Mouse (Mus musculus) neural tube, embryonic 11.5 days (tissue): ENCODE measurements around the gene Cpne1. TPM values are rescaled to one million over a fixed set of nuclear protein-coding genes. Genes with fewer than 3 reads are reported as not detected.

Experiments used
- ATAC-seq: fragments of 200-750 bp; cut with Nextera tagmentation; 2 replicates; pipeline ENCODE4 v1.8.0; 2017; ENCODE audit warnings: moderate number of reproducible peaks, mild to moderate bottlenecking, moderate TSS enrichment, moderate library complexity; ENCODE audit not compliant: insufficient read depth, low FRiP score, low TSS enrichment
- DNase-seq: peaks from one replicate; pipeline ENCODE4 v3.0.0-alpha.2; 2015; ENCODE audit warnings: low spot score
- H3K27ac ChIP-seq: fragments of 300-500 bp; sonication (generic); 2 replicates; pipeline ENCODE4 v1.5.1; 2014; ENCODE audit warnings: low read depth, mild to moderate bottlenecking, low read length
- H3K27me3 ChIP-seq: fragments of 300-500 bp; sonication (generic); 2 replicates; pipeline ENCODE4 v1.6.1; 2014; ENCODE audit warnings: mild to moderate bottlenecking, low read length, mixed read lengths; ENCODE audit not compliant: control insufficient read depth, insufficient read depth
- H3K36me3 ChIP-seq: fragments of 300-500 bp; sonication (generic); 2 replicates; pipeline ENCODE4 v1.6.1; 2014; ENCODE audit warnings: mild to moderate bottlenecking, low read length, moderate library complexity, mixed read lengths; ENCODE audit not compliant: control insufficient read depth, insufficient read depth
- H3K4me1 ChIP-seq: fragments of 300-500 bp; sonication (generic); 2 replicates; pipeline ENCODE4 v1.6.1; 2014; ENCODE audit warnings: low read length, mixed read lengths; ENCODE audit not compliant: control insufficient read depth, insufficient read depth
- H3K4me2 ChIP-seq: fragments of 300-500 bp; sonication (generic); 2 replicates; pipeline ENCODE4 v1.6.1; 2014; ENCODE audit warnings: low read depth, mild to moderate bottlenecking, moderate library complexity
- H3K4me3 ChIP-seq: fragments of 300-500 bp; sonication (generic); 2 replicates; pipeline ENCODE4 v1.5.1; 2014; ENCODE audit warnings: low read depth, low read length
- H3K9ac ChIP-seq: fragments of 300-500 bp; sonication (generic); 2 replicates; pipeline ENCODE4 v1.6.1; 2014; ENCODE audit warnings: mild to moderate bottlenecking, low read length
- H3K9me3 ChIP-seq: fragments of 300-500 bp; sonication (generic); 2 replicates; pipeline ENCODE4 v1.6.1; 2016; ENCODE audit warnings: low read length; ENCODE audit not compliant: control insufficient read depth
- WGBS: fragments of 180-500 bp; shearing (Covaris S2); extraction: QIAGEN DNeasy Blood & Tissue Kit; methylation state at CpG from one replicate; pipeline ENCODE4 v1.1.7; 2014; 5-methylcytosine and 5-hydroxymethylcytosine counted together
- polyA plus RNA-seq: library from polyadenylated mRNA; unstranded; fragments of >200 nt; fragmentation: Nextera tagmentation; extraction: Ambion mirVana; gene quantifications from 2 replicates; pipeline ENCODE4 v1.2.1, GENCODE M21; 2014

Gene Cpne1
- 42.7 and 53.7 TPM in 2 replicates for polyA plus RNA-seq

GRCm38 (mm10) chr2:156111358-156112079 lies at the start of gene Cpne1, which contains the start of gene Rbm12:
Gene Cpne1 (minus strand): TSS chr2:156111965.
Gene Rbm12 (minus strand): TSS chr2:156111978.
- H3K4me2 ChIP-seq: peak within 1 kb of the TSS; percentile 86
- ATAC-seq: peak; percentile 86

GRCm38 (mm10) chr2:156151538-156151937 lies 39.8 kb upstream of the Cpne1 start:
- no peaks in the 10 kb centered on the region for H3K4me1 ChIP-seq
- H3K4me2 ChIP-seq: no peak overlapping the region
- no peaks in the 10 kb centered on the region for H3K9me3 ChIP-seq
- no peak overlapping the region for H3K9ac ChIP-seq
- peaks cover 14% of the 10 kb centered on the region for H3K36me3 ChIP-seq
- H3K27me3 ChIP-seq: no peaks in the 10 kb centered on the region
- DNase-seq (no peak), ATAC-seq (no peak)
- H3K27ac ChIP-seq: no peak overlapping the region
- no peak overlapping the region for H3K4me3 ChIP-seq

More at GRCm38 (mm10) chr2:156111358-156112079, at the start of gene Cpne1, which contains the start of gene Rbm12:
- peak; percentile 96 for DNase-seq
- Histone ChIP-seq H3K9me3 (no peaks in the 10 kb centered on the region), H3K27me3 (no peaks in the 10 kb centered on the region), H3K4me1 (peaks cover 8% of the 10 kb centered on the region), H3K27ac (peak within 1 kb of the TSS; percentile 92), H3K9ac (peak within 1 kb of the TSS; percentile 99), H3K36me3 (no peaks in the 10 kb centered on the region), H3K4me3 (peak within 1 kb of the TSS; percentile 81)
- WGBS: under 1% methylated on average over 73 of the region's 74 CpGs

GRCm38 (mm10) chr2:156147316-156147915 lies 35.7 kb upstream of the Cpne1 start:
- H3K27ac ChIP-seq: no peak overlapping the region
- H3K9me3 ChIP-seq: no peaks in the 10 kb centered on the region
- H3K4me3 ChIP-seq: no peak overlapping the region
- 0 out of 2 replicates have a peak, but pooled peaks cover 4% of the 10 kb centered on the region for H3K4me1 ChIP-seq
- peaks cover 14% of the 10 kb centered on the region for H3K36me3 ChIP-seq
- DNase-seq (no peak), ATAC-seq (no peak)
- no peak overlapping the region for H3K9ac ChIP-seq
- H3K27me3 ChIP-seq: no peaks in the 10 kb centered on the region
- H3K4me2 ChIP-seq: no peak overlapping the region
- 93% methylated on average over 3 of the region's 3 CpGs for WGBS

GRCm38 (mm10) chr2:156146272-156146989 lies 34.7 kb upstream of the Cpne1 start:
- H3K4me2 ChIP-seq: no peak overlapping the region
- H3K36me3 ChIP-seq: peaks cover 14% of the 10 kb centered on the region
- H3K4me3 ChIP-seq: no peak overlapping the region
- H3K9ac ChIP-seq: no peak overlapping the region
- no peaks in the 10 kb centered on the region for H3K27me3 ChIP-seq
- no peak for DNase-seq
- no peaks in the 10 kb centered on the region for H3K9me3 ChIP-seq
- H3K27ac ChIP-seq: no peak overlapping the region
- 0 out of 2 replicates have a peak, but pooled peaks cover 4% of the 10 kb centered on the region for H3K4me1 ChIP-seq
- ATAC-seq: no peak
- 75% methylated on average over 5 of the region's 5 CpGs for WGBS

GRCm38 (mm10) chr2:156145486-156146130 lies 33.8 kb upstream of the Cpne1 start:
- Histone ChIP-seq H3K4me3 (no peak overlapping the region), H3K4me2 (no peak overlapping the region), H3K9ac (no peak overlapping the region), H3K4me1 (0 out of 2 replicates have a peak, but pooled peaks cover 4% of the 10 kb centered on the region), H3K27ac (no peak overlapping the region), H3K27me3 (no peaks in the 10 kb centered on the region), H3K9me3 (no peaks in the 10 kb centered on the region), H3K36me3 (peaks cover 14% of the 10 kb centered on the region)
- whole genome bisulfite sequencing: 69% methylated on average over 11 of the region's 11 CpGs
- DNase-seq (no peak), ATAC-seq (no peak)

GRCm38 (mm10) chr2:156143953-156144724 lies 32.4 kb upstream of the Cpne1 start, which contains the start of the genes Romo1 and Nfs1:
Gene Romo1 (plus strand): TSS chr2:156144039.
Gene Nfs1 (minus strand): TSS chr2:156144186.
- under 1% methylated on average over 70 of the region's 70 CpGs for WGBS
- DNase-seq (peak; percentile 97), ATAC-seq (peak; percentile 98)
- H3K4me3 ChIP-seq: peak within 1 kb of the TSS; percentile 73
- H3K36me3 ChIP-seq: peaks cover 9% of the 10 kb centered on the region
- peak within 1 kb of the TSS; percentile 89 for H3K9ac ChIP-seq
- no peaks in the 10 kb centered on the region for H3K27me3 ChIP-seq
- peak within 1 kb of the TSS; percentile 67 for H3K4me2 ChIP-seq
- 0 out of 2 replicates have a peak, but pooled peaks cover 4% of the 10 kb centered on the region for H3K4me1 ChIP-seq
- peak within 1 kb of the TSS; percentile 92 for H3K27ac ChIP-seq
- no peaks in the 10 kb centered on the region for H3K9me3 ChIP-seq

GRCm38 (mm10) chr2:156143367-156143766 lies 31.6 kb upstream of the Cpne1 start:
- H3K4me1 ChIP-seq: 0 out of 2 replicates have a peak, but pooled peaks cover 4% of the 10 kb centered on the region
- ATAC-seq (no peak), DNase-seq (no peak)
- H3K4me3 ChIP-seq: peak overlapping the region; percentile 73
- no peaks in the 10 kb centered on the region for H3K27me3 ChIP-seq
- H3K27ac ChIP-seq: peak overlapping the region; percentile 92
- WGBS: 2% methylated on average over 16 of the region's 16 CpGs
- peak overlapping the region; percentile 67 for H3K4me2 ChIP-seq
- H3K36me3 ChIP-seq: peaks cover 7% of the 10 kb centered on the region
- H3K9me3 ChIP-seq: no peaks in the 10 kb centered on the region
- peak overlapping the region; percentile 89 for H3K9ac ChIP-seq
